Mouse (Mus musculus): ENCODE measurements around the gene Rasl11a. TPM values are rescaled to one million over a fixed set of nuclear protein-coding genes. Genes with fewer than 3 reads are reported as not detected.
"Not testable (repeated sequence)": the region's sequence is repeated elsewhere in the genome, so short reads cannot be mapped to it uniquely, and the experiment has no call there.

Rasl11a gene
- polyA plus RNA-seq, 1 experiment: 1.5 TPM

- Histone ChIP-seq H3K27ac (replicated peaks; ENCODE audit: low read depth, low read length) (no peak overlapping the region), H3K4me1 (ENCODE audit: control insufficient read depth, insufficient read depth, insufficient read length, low read length) (no peaks in the 10 kb centered on the region), H3K4me3 (ENCODE audit: insufficient read depth, low read depth, low read length) (no peak overlapping the region)
Observed at GRCm38 (mm10) chr5:146860222-146860998, 15.5 kb downstream of the Rasl11a start.

DNA sequence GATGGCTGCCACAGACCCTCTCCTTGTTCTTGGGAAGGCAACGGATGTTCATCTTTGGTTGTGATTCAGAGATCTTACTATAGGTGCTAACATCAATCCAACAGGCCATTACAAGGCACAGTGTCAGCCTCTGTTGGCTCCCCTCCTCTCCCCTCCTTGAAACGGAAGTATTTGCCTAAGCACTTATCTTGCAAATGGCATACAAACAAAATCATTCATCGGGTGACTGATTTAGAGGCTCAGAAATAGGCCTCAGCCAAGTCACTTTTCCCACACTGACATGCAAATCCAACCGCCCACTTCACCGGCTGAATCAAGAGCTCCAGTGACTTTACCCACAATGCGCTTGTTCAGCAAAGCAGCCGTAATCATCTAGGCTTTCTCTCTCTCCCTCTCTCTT, 16.7 kb downstream of the Rasl11a start:
- no peak overlapping the region for H3K27ac ChIP-seq (replicated peaks; ENCODE audit: low read depth, low read length)
- no peak overlapping the region for H3K4me3 ChIP-seq (ENCODE audit: insufficient read depth, low read depth, low read length)
- H3K4me1 ChIP-seq (ENCODE audit: control insufficient read depth, insufficient read depth, insufficient read length, low read length): no peaks in the 10 kb centered on the region

GRCm38 (mm10) chr5:146865511-146865910, 20.6 kb downstream of the Rasl11a start:
- Histone ChIP-seq H3K27ac (replicated peaks; ENCODE audit: low read depth, low read length) (no peak overlapping the region), H3K4me3 (ENCODE audit: insufficient read depth, low read depth, low read length) (no peak overlapping the region), H3K4me1 (ENCODE audit: control insufficient read depth, insufficient read depth, insufficient read length, low read length) (peaks cover 3% of the 10 kb centered on the region; the same call in 1 of the 2 replicates)

DNA sequence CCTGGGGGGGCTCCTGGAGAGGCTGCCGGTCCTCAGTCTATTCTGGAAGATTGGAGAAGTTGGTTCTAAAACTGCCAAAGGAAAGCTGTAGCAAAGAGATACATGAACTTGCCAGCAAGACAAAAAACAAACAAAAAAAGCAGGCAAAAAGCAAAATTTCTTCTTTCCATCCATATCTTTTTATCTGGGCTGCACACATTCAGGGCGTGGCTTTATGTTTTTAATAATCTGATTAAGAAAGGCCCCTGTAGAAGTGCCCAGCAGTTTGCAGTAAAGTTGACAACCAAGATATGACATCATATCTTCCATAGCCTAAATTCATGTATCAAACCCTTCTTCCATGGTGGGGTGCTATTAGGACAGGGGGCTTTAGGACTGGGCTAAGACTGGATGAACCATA, 21.4 kb downstream of the Rasl11a start:
- no peak overlapping the region for H3K4me3 ChIP-seq (ENCODE audit: insufficient read depth, low read depth, low read length)
- H3K27ac ChIP-seq (replicated peaks; ENCODE audit: low read depth, low read length): no peak overlapping the region
- peaks cover 3% of the 10 kb centered on the region; the same call in 1 of the 2 replicates for H3K4me1 ChIP-seq (ENCODE audit: control insufficient read depth, insufficient read depth, insufficient read length, low read length)

DNA sequence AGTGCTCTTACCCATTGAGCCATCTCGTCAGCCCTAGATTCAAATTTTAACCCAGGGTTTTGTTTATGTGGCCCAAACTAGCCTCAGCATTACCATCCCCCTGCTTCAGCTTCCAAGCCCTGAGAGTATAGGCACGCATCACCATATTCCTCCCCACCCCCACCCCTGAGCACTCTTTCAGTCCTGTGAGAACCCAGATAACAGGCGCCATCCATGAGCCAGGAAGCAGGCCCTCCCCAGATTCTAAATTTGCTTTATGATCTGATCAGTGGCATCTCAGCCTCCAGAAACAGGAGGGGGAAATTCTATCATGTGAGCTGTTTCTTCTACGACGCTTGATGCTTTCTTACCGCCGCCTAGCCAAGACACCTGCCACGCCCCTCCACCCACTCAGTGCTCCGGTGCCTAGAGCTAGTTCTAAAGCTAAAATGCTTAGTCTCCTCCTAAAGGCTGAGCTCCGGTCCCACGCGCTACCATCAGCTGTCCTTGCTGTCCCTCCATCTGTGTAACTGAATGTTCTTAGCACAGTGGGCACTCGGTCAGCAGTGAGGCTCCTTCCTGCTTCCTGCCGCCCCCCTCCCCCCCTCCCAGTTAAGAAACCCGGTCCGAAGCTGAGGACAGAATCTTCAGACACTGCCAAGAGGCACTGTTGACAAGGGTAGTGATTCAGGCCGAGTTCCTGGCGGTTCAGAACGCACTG, 22.5 kb downstream of the Rasl11a start:
- Histone ChIP-seq H3K27ac (replicated peaks; ENCODE audit: low read depth, low read length) (no peak overlapping the region), H3K4me3 (ENCODE audit: insufficient read depth, low read depth, low read length) (no peak overlapping the region), H3K4me1 (ENCODE audit: control insufficient read depth, insufficient read depth, insufficient read length, low read length) (peaks cover 3% of the 10 kb centered on the region; the same call in 1 of the 2 replicates)

DNA sequence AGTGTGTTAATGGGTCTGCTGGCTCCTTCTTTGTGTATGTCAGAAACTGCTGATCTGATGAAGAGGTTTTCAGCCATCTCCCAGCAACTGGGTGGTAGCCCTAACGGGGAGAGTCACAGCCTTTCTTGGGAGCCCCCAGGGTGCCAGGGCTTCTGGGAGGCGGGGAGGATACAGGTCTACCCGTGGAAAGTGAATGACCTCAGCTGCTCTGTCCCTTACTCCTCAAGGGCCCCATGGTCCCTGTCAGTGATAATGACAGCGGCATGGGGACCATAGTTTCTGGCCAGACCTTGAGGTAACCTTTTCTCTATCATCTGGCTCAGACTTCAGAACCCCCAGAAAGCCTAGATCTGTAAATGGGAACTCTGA, 23.1 kb downstream of the Rasl11a start:
- H3K4me3 ChIP-seq (ENCODE audit: insufficient read depth, low read depth, low read length): no peak overlapping the region
- H3K27ac ChIP-seq (replicated peaks; ENCODE audit: low read depth, low read length): no peak overlapping the region
- peaks cover 3% of the 10 kb centered on the region; the same call in 1 of the 2 replicates for H3K4me1 ChIP-seq (ENCODE audit: control insufficient read depth, insufficient read depth, insufficient read length, low read length)

DNA sequence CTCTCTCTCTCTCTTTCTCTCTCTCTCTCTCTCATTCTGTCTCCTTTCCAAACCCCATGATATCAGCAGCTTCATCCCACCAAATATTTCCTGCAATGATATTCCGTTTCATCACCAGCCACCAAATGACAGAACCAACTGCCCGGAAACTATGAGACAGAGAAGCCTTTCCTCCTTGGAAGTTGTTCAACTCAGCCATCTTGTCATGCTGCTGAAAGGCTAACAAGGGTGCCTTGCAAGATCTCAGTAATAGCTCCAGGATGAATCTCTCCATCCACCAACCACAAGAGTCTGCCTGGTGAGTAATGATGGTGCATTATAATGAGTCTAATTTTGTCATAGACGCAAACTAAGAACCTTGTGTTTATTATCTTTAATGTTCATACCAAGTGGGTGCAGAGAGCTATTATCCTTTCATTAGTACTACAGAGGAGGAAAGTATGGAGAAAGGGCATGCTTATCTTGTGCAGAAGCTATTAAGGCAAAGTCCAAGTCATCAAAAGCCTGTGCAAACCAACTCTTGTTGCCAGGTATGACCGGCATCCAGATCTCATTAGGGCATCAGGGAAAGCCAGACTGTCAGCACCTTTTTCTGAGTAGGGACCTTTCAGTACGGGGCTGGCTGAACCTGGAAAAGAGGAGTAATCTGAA, 28.2 kb downstream of the Rasl11a start:
- H3K4me3 ChIP-seq (ENCODE audit: insufficient read depth, low read depth, low read length): no peak overlapping the region
- no peaks in the 10 kb centered on the region for H3K4me1 ChIP-seq (ENCODE audit: control insufficient read depth, insufficient read depth, insufficient read length, low read length)
- H3K27ac ChIP-seq (replicated peaks; ENCODE audit: low read depth, low read length): no peak overlapping the region

DNA sequence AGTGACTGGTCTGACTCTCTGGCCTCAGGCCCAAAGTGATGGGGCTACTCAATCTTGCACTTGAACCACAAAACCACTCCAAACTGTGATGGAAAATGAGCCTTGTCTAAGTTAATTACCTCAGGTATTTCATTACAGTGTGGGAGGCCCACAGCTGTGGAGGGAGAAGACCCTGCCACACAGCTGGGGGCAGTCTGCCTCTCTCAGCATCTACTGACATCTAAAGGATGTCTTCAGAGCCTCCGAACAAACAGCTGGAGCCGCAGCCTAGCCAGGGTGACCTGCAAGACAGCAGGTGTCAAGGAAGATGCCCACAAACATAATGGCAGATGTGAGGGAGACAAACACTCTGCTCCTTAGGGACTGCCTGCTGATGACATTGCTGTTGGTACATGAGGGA, 31.2 kb downstream of the Rasl11a start:
- Histone ChIP-seq H3K27ac (replicated peaks; ENCODE audit: low read depth, low read length) (no peak overlapping the region), H3K4me1 (ENCODE audit: control insufficient read depth, insufficient read depth, insufficient read length, low read length) (no peaks in the 10 kb centered on the region), H3K4me3 (ENCODE audit: insufficient read depth, low read depth, low read length) (no peak overlapping the region)

DNA sequence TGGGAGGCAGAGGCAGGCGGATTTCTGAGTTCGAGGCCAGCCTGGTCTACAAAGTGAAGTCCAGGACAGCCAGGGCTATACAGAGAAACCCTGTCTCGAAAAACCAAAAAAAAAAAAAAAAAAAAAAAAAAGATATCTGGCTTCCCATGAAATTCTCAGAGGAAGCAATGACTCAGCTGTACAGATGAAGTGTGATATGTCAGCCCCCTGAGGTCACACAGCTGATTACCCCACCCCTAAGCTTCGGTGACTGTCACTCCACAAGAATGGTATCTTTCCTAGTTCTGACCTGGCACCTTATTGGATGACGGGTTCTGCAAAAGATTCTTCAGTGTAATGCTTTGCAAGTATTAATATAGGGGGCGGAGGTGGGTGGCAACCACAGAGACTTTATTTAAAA, 33.0 kb downstream of the Rasl11a start:
- not testable (repeated sequence) for H3K27ac ChIP-seq (replicated peaks; ENCODE audit: low read depth, low read length); H3K4me3 ChIP-seq (ENCODE audit: insufficient read depth, low read depth, low read length); H3K4me1 ChIP-seq (ENCODE audit: control insufficient read depth, insufficient read depth, insufficient read length, low read length)

- Histone ChIP-seq H3K4me1 (ENCODE audit: control insufficient read depth, insufficient read depth, insufficient read length, low read length) (no peaks in the 10 kb centered on the region), H3K4me3 (ENCODE audit: insufficient read depth, low read depth, low read length) (no peak overlapping the region), H3K27ac (replicated peaks; ENCODE audit: low read depth, low read length) (no peak overlapping the region)
Observed at GRCm38 (mm10) chr5:146882261-146882660, 37.4 kb downstream of the Rasl11a start.

GRCm38 (mm10) chr5:146883053-146883452, 38.2 kb downstream of the Rasl11a start:
- Histone ChIP-seq H3K4me1 (ENCODE audit: control insufficient read depth, insufficient read depth, insufficient read length, low read length) (no peaks in the 10 kb centered on the region), H3K4me3 (ENCODE audit: insufficient read depth, low read depth, low read length) (no peak overlapping the region), H3K27ac (replicated peaks; ENCODE audit: low read depth, low read length) (no peak overlapping the region)

- Histone ChIP-seq H3K27ac (replicated peaks; ENCODE audit: low read depth, low read length) (no peak overlapping the region), H3K4me1 (ENCODE audit: control insufficient read depth, insufficient read depth, insufficient read length, low read length) (no peaks in the 10 kb centered on the region), H3K4me3 (ENCODE audit: insufficient read depth, low read depth, low read length) (no peak overlapping the region)
Observed at GRCm38 (mm10) chr5:146883486-146884272, 38.8 kb downstream of the Rasl11a start.

GRCm38 (mm10) chr5:146891127-146891526, 46.3 kb downstream of the Rasl11a start:
- no peak overlapping the region for H3K4me3 ChIP-seq (ENCODE audit: insufficient read depth, low read depth, low read length)
- no peak overlapping the region for H3K27ac ChIP-seq (replicated peaks; ENCODE audit: low read depth, low read length)
- H3K4me1 ChIP-seq (ENCODE audit: control insufficient read depth, insufficient read depth, insufficient read length, low read length): no peaks in the 10 kb centered on the region

- H3K4me3 ChIP-seq (ENCODE audit: insufficient read depth, low read depth, low read length): no peak overlapping the region
- H3K27ac ChIP-seq (replicated peaks; ENCODE audit: low read depth, low read length): no peak overlapping the region
- no peaks in the 10 kb centered on the region for H3K4me1 ChIP-seq (ENCODE audit: control insufficient read depth, insufficient read depth, insufficient read length, low read length)
Observed at GRCm38 (mm10) chr5:146892904-146893303, 48.0 kb downstream of the Rasl11a start.

All from brown adipose tissue, adult 24 weeks (tissue).